Mouse (Mus musculus) thymus, postnatal 14 days (tissue): ENCODE measurements around the gene Ahctf1.

Experiments used
- DNase-seq: peaks from one replicate; pipeline ENCODE4 v3.0.0; 2021

Gene Ahctf1

GRCm38 (mm10) chr1:179709390-179709789, 94.1 kb downstream of the Ahctf1 start:
- no peak for DNase-seq

- DNase-seq, result no peak
Observed at GRCm38 (mm10) chr1:179705154-179705553, 98.3 kb downstream of the Ahctf1 start.

- no peak for DNase-seq
Observed at GRCm38 (mm10) chr1:179704150-179704549, 99.3 kb downstream of the Ahctf1 start.
